Mouse (Mus musculus) embryonic facial prominence, embryonic 14.5 days (tissue): ENCODE data around the gene Gm42517. TPM values are rescaled to one million over a fixed set of nuclear protein-coding genes. Genes with fewer than 3 reads are reported as not detected.
A peak's percentile ranks its signal among the peaks of the same experiment; 100 is the strongest.

Experiments
- ATAC-seq: fragments of 200-750 bp; cut with Nextera tagmentation; 2 replicates; pipeline ENCODE4 v1.8.0; 2017; ENCODE audit warnings: low read depth, moderate number of reproducible peaks, moderate TSS enrichment
- DNase-seq: peaks from one replicate; pipeline ENCODE4 v3.0.0-alpha.2; 2015; ENCODE audit warnings: low spot score
- H3K27ac ChIP-seq: fragments of 300-500 bp; sonication (generic); replicated peaks from 2 replicates; pipeline ENCODE4 v1.5.1; 2014; ENCODE audit warnings: low read depth, mild to moderate bottlenecking, low read length, moderate library complexity
- H3K27me3 ChIP-seq: fragments of 300-500 bp; sonication (generic); replicated peaks from 2 replicates; pipeline ENCODE4 v1.6.1; 2014; ENCODE audit warnings: low read length; ENCODE audit not compliant: control insufficient read depth, insufficient read depth
- H3K36me3 ChIP-seq: fragments of 300-500 bp; sonication (generic); 2 replicates; pipeline ENCODE4 v1.6.1; 2014; ENCODE audit warnings: low read length, mixed read lengths; ENCODE audit not compliant: control insufficient read depth, insufficient read depth
- H3K4me1 ChIP-seq: fragments of 300-500 bp; sonication (generic); 2 replicates; pipeline ENCODE4 v1.6.1; 2014; ENCODE audit warnings: antibody characterized with exemption, low read length; ENCODE audit not compliant: control insufficient read depth, insufficient read depth
- H3K4me2 ChIP-seq: fragments of 300-500 bp; sonication (generic); 2 replicates; pipeline ENCODE4 v1.6.1; 2014; ENCODE audit warnings: low read depth, mild to moderate bottlenecking, low read length, moderate library complexity, mixed read lengths
- H3K4me3 ChIP-seq: fragments of 300-500 bp; sonication (generic); 2 replicates; pipeline ENCODE4 v1.5.1; 2014; ENCODE audit warnings: low read depth, mild to moderate bottlenecking, low read length
- H3K9ac ChIP-seq: fragments of 300-500 bp; sonication (generic); 2 replicates; pipeline ENCODE4 v1.6.1; 2014; ENCODE audit warnings: low read depth, mild to moderate bottlenecking, low read length, moderate library complexity, mixed read lengths
- H3K9me3 ChIP-seq: fragments of 300-500 bp; sonication (generic); 2 replicates; pipeline ENCODE4 v1.6.1; 2016; ENCODE audit warnings: low read length; ENCODE audit not compliant: control insufficient read depth
- WGBS: fragments of 180-500 bp; shearing (Covaris S2); extraction: QIAGEN DNeasy Blood & Tissue Kit; methylation state at CpG from one replicate; pipeline ENCODE4 v1.1.7; 2014; 5-methylcytosine and 5-hydroxymethylcytosine counted together
- polyA plus RNA-seq: library from polyadenylated mRNA; unstranded; fragments of >200 nt; fragmentation: Nextera tagmentation; extraction: Ambion mirVana; gene quantifications from 2 replicates; pipeline ENCODE4 v1.2.1, GENCODE M21; 2014

Gene Gm42517
- 0.21 and 0.77 TPM in 2 replicates for polyA plus RNA-seq

DNA sequence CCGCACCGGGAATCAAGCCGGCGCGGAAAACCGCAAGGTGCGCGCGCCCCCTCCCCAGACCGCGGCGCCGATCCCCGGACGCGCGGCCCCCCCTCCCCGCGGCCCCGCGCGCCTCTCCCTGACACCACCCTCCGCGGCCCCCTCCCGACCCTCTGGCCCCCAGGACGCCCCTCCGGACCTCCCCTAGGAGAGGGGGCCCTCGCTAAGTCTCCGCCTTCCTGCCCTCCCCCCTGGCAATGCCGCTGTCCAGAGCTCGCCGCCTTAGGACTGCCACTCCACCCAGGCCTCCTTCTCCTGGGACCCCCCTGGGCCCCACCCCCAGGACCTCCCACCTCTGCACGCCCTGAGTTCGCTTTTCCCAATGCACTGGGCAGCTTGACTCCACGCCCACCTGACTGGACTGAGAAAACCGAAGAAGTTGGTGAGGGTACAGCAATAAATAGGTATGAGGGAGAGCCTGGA, at the start of gene Gm42517:
Gene Gm42517, minus strand, starts transcription at position 52 of the 462 bp plus-strand sequence.
- peak within 1 kb of the TSS; percentile 55 for H3K4me3 ChIP-seq
- H3K4me2 ChIP-seq = peak within 1 kb of the TSS; percentile 97
- no peaks in the 10 kb centered on the region for H3K9me3 ChIP-seq
- peaks cover 92% of the 10 kb centered on the region for H3K27me3 ChIP-seq
- peaks cover 5% of the 10 kb centered on the region for H3K4me1 ChIP-seq
- no peak for DNase-seq
- H3K9ac ChIP-seq = peak within 1 kb of the TSS; percentile 56
- WGBS = 0% methylated on average over 8 of the region's 36 CpGs
- no peaks in the 10 kb centered on the region for H3K36me3 ChIP-seq
- ATAC-seq = no peak
- H3K27ac ChIP-seq = no peak within 1 kb of the TSS

DNA sequence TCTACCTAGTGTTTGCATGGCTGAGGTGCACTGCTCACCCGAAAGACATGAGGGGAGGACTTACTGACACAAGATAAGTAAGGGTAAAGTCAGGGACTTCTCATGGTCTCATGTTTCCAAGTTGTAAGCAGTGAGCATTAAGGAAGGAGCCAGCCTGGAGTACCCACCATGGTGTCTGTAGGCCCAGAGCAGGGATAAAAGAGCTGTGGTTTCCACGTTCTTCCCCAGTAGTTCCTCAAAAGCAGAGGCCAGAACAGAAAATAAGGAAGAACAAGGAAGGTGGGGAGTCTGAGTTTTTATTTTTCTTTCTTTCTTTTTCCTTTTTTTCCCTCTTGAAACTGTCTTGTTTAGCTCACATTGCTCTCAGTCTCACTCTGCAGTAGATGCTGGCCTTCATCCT, 47.0 kb upstream of the Gm42517 start:
- H3K27me3 ChIP-seq = no peaks in the 10 kb centered on the region
- H3K4me3 ChIP-seq = no peak overlapping the region
- no peaks in the 10 kb centered on the region for H3K36me3 ChIP-seq
- H3K4me1 ChIP-seq = no peaks in the 10 kb centered on the region
- H3K4me2 ChIP-seq = no peak overlapping the region
- ATAC-seq = no peak
- H3K9ac ChIP-seq = no peak overlapping the region
- no peaks in the 10 kb centered on the region for H3K9me3 ChIP-seq
- 74% methylated on average over 2 of the region's 2 CpGs for WGBS
- H3K27ac ChIP-seq = no peak overlapping the region
- DNase-seq = no peak

DNA sequence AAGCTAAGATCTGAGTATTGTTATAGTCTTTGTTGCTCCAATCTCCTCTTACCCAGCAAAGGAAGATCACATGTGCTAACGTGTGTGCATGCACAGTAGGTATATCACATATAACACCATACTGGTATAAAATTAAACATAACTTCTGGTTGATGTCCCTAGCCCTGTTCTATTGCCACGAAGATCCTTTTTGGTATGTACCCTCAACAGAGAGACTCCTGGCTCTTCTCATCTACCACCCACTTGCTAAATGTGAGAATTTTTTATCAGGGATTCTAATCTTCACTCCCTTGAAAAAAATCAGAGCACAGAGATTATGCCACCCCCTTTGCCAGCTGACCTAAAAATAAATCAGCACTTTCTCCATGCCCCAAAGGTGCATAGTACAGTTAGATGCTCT, 39.3 kb upstream of the Gm42517 start:
- ATAC-seq (no peak), DNase-seq (no peak)
- Histone ChIP-seq H3K4me2 (no peak overlapping the region), H3K27ac (no peak overlapping the region), H3K4me3 (no peak overlapping the region), H3K9ac (no peak overlapping the region), H3K27me3 (no peaks in the 10 kb centered on the region), H3K4me1 (no peaks in the 10 kb centered on the region), H3K9me3 (no peaks in the 10 kb centered on the region), H3K36me3 (no peaks in the 10 kb centered on the region)
- 75% methylated on average over 2 of the region's 2 CpGs for WGBS

DNA sequence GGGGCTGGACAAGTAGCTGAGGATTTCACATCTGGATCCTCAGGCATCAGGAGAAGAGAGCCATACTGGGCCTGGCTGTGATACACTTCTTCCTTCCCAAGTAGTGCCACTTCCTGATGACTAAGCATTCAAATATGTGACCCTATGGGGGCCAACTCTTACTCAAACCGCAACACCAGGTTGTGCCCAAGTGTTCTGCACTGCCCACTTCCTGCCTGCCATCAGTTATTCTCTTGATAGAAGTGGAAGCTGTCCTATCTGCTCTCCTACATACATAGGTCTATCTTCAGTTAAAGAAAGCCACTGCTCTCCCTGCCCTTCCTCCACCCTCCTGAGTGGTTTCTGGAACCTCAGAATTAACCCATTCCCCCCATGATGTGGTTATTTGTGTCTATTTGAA, 37.7 kb upstream of the Gm42517 start:
- Histone ChIP-seq H3K36me3 (no peaks in the 10 kb centered on the region), H3K27me3 (no peaks in the 10 kb centered on the region), H3K9me3 (no peaks in the 10 kb centered on the region), H3K27ac (no peak overlapping the region), H3K9ac (no peak overlapping the region), H3K4me2 (no peak overlapping the region), H3K4me3 (no peak overlapping the region), H3K4me1 (no peaks in the 10 kb centered on the region)
- 67% methylated on average over 1 of the region's 1 CpGs for WGBS
- no peak for ATAC-seq
- no peak for DNase-seq

DNA sequence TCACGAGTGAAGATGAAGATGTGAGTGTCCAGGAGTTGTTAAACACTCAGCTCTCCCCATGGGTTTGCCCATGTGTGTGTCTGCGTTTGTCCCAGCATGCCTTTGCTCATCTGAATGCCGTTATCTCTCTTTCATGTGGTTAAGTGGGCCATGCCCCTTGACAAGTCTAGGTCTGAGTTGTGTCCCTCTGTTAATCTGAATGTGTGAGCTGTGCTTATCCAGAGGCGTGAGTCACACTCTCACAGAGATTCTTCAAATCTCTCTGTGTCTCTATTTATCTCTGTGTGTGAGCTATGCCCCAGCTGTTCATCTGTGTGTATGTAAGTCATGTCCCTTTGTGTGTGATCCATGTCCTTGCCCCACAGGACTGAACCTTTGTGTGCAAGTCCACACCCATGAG, 35.7 kb upstream of the Gm42517 start:
- DNase-seq = no peak
- WGBS = 68% methylated on average over 4 of the region's 4 CpGs

DNA sequence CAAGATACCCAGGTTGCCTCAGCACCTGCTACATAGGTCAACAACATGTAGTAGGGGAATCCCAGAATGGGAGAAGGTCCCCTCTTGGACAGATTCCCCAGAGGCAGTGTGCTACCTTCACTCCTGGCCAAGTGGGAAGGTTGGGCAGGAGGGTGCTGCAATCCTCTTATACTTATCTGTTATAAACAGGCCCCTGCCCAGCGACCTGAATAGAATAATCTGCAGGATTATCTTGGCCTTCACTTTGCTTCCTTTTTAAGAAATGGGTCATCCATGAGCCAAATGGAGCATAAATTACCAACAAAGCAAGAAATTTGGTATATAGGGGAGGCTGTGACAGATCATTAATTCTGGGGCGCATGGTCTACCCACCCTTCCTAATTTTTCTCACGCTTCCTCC, 22.0 kb upstream of the Gm42517 start:
- no peaks in the 10 kb centered on the region for H3K9me3 ChIP-seq
- H3K27me3 ChIP-seq = no peaks in the 10 kb centered on the region
- H3K4me2 ChIP-seq = no peak overlapping the region
- no peak for DNase-seq
- H3K4me1 ChIP-seq = no peaks in the 10 kb centered on the region
- no peak for ATAC-seq
- H3K36me3 ChIP-seq = no peaks in the 10 kb centered on the region
- H3K4me3 ChIP-seq = no peak overlapping the region
- no peak overlapping the region for H3K27ac ChIP-seq
- H3K9ac ChIP-seq = no peak overlapping the region
- WGBS = 69% methylated on average over 3 of the region's 3 CpGs

More for the DNA sequence above, 35.7 kb upstream of the Gm42517 start:
- no peak overlapping the region for H3K4me3 ChIP-seq
- H3K27me3 ChIP-seq = no peaks in the 10 kb centered on the region
- no peaks in the 10 kb centered on the region for H3K36me3 ChIP-seq
- ATAC-seq = no peak
- H3K4me1 ChIP-seq = no peaks in the 10 kb centered on the region
- no peak overlapping the region for H3K4me2 ChIP-seq
- no peak overlapping the region for H3K9ac ChIP-seq
- H3K27ac ChIP-seq = no peak overlapping the region
- no peaks in the 10 kb centered on the region for H3K9me3 ChIP-seq

DNA sequence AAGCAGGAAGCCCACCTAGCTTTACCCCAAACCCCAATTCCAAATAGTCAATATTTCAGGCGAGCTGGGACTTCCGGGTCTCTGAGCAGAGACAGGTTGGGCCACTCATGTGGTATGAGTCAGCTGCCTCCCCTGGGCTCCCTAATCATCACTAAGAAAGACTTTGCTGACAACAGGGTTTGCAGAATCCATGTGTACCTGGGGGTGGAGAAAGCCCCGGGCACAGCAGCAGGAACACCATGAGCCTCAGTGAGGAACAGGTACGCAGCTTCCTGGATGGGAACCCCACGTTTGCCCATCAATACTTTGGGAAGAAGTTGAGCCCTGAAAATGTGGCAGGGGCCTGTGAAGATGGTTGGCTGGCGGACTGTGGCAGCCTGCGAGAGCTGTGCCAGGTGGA, 20.5 kb upstream of the Gm42517 start, which contains the start of gene Pde6b:
Gene Pde6b, plus strand, starts transcription at position 191 of the 400 bp plus-strand sequence.
- Histone ChIP-seq H3K27ac (no peak within 1 kb of the TSS), H3K4me3 (no peak within 1 kb of the TSS), H3K4me2 (no peak within 1 kb of the TSS), H3K36me3 (no peaks in the 10 kb centered on the region), H3K27me3 (no peaks in the 10 kb centered on the region), H3K4me1 (no peaks in the 10 kb centered on the region), H3K9ac (no peak within 1 kb of the TSS), H3K9me3 (no peaks in the 10 kb centered on the region)
- no peak for ATAC-seq
- no peak for DNase-seq
- WGBS = 72% methylated on average over 7 of the region's 7 CpGs

DNA sequence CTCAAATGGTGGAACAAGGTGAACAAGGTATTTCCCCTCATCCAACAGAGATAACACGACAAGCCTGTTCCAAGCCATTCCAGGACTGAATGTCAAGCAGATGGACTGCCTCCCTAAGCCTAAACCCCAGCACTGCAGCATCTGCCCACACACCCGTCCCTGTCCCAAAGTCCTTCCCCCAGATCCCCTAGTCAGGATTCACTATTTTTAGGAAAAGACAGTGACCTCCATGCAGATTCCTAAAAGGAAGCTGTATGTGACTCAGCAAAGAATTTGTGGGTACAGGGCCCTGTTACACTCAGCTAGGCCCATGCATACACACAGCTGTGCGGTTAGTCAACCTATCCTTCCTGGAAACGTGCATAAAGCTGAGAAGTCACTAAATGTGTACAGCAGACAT, 18.7 kb upstream of the Gm42517 start:
- DNase-seq (no peak), ATAC-seq (no peak)
- H3K4me3 ChIP-seq = no peak overlapping the region
- H3K27me3 ChIP-seq = no peaks in the 10 kb centered on the region
- H3K4me1 ChIP-seq = no peaks in the 10 kb centered on the region
- no peak overlapping the region for H3K9ac ChIP-seq
- no peaks in the 10 kb centered on the region for H3K9me3 ChIP-seq
- H3K27ac ChIP-seq = no peak overlapping the region
- no peaks in the 10 kb centered on the region for H3K36me3 ChIP-seq
- WGBS = 71% methylated on average over 4 of the region's 4 CpGs
- no peak overlapping the region for H3K4me2 ChIP-seq

DNA sequence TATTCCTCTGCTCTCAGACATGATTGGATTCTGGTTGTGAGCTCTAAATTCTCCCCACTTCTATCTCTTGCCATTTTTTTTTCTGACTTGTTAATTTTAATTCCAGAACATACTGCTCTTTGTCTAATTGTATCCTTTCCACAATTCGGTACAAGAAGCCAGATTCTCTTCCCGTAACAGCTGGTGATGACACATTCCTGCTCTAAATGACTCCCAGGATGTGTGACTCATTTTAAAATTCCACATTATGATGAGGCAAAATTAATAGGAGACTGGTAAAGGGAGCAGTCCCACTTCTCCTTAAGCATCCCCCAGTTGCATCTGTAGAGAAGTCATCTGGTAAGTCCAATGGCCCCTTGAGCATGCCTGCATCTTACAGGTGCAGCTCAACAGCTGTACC, 17.9 kb upstream of the Gm42517 start:
- DNase-seq = no peak
- no peaks in the 10 kb centered on the region for H3K36me3 ChIP-seq
- H3K4me2 ChIP-seq = no peak overlapping the region
- 64% methylated on average over 2 of the region's 2 CpGs for WGBS
- no peaks in the 10 kb centered on the region for H3K4me1 ChIP-seq
- no peak overlapping the region for H3K27ac ChIP-seq
- no peak overlapping the region for H3K4me3 ChIP-seq
- H3K9me3 ChIP-seq = no peaks in the 10 kb centered on the region
- H3K27me3 ChIP-seq = no peaks in the 10 kb centered on the region
- no peak overlapping the region for H3K9ac ChIP-seq
- ATAC-seq = no peak
